Mouse (Mus musculus): ENCODE results near the gene Asnsd1. TPM values are rescaled to one million over a fixed set of nuclear protein-coding genes. Genes with fewer than 3 reads are reported as not detected.
A peak's percentile ranks its signal among the peaks of the same experiment; 100 is the strongest.

Gene Asnsd1
- polyA plus RNA-seq, 1 experiment from 2014 or later, result 72.1 TPM

DNA sequence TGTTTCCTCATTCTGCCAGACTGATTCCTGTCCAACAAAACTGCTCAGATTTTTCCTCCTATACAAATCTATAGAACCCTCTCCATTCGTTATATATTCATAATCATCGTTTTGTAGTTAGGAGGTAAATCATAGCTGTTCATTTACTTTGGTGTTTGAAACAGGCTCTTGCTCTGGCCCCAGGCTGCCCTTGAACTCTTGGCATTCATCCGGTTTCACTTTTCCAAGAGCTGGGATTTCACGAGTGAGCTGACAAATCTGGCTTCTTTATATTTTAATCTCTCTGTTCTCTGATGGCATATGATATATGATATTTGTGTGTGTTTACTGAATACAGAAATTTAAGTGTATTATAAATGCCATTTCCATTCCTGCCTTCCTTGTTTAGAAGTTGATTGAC, 52.0 kb downstream of the Asnsd1 start:
- Histone ChIP-seq H3K4me3 (ENCODE audit: low read depth, low read length) (no peak overlapping the region), H3K4me1 (ENCODE audit: control insufficient read depth, insufficient read depth, low read length) (peaks cover 7% of the 10 kb centered on the region), H3K27ac (ENCODE audit: low read depth, low read length) (no peak overlapping the region), H3K27me3 (replicated peaks; ENCODE audit: control insufficient read depth, insufficient read depth, low read length) (no peaks in the 10 kb centered on the region), H3K9ac (ENCODE audit: low read length) (no peak overlapping the region), H3K36me3 (ENCODE audit: control insufficient read depth, insufficient read depth, low read length) (peaks cover 11% of the 10 kb centered on the region), H3K4me2 (ENCODE audit: low read length) (no peak overlapping the region), H3K9me3 (replicated peaks; ENCODE audit: control insufficient read depth, low read length) (no peaks in the 10 kb centered on the region)
- WGBS, result 90% methylated on average over 4 of the region's 4 CpGs
- ATAC-seq (no peak), DNase-seq (ENCODE audit: low spot score) (no peak)

DNA sequence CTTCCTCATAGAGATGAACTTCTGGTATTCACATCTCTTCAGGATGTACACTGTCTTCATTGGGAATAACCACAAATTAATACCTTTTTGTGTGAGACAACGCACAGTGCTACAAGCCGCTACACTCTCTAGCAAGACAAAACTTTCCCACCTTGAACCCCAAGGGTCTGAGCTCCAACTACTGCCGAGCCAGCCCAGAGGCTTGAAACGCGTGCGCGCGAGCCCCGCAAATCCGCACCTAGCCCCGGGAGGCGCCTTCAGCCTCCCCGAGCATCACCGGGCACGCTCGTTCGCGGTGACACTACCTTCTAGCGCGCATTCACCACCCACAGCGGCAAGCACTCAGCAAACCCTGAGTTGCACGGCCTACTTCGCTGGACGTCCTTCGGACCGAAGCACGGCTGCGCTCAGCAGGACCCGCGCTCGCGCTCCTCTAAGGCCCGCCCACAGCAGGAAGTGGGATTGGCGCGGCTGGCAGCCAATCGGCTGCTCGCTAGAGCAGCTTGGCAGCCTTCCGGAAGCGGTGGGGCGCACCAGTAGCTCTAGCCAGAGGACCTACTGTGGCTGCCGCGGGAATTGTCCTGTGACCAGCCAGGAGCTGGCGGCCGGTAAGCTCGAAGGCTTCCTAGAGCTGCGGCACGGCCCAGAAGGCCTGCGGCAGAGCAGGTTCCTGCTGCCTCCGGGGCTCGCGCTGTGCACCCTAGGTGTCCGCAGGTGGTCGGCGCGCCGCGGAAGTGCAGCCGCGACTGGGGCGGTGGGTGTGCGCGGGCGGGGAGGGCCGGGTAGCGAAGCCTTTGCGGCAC, 55.8 kb downstream of the Asnsd1 start, which contains the start of the genes Pms1, Ormdl1 and Gm28778:
Gene Pms1, minus strand, starts transcription at position 438 of the 803 bp plus-strand sequence.
Gene Ormdl1, plus strand, starts transcription at position 515 of the 803 bp plus-strand sequence.
Gene Gm28778, plus strand, starts transcription at position 531 of the 803 bp plus-strand sequence.
- 0 out of 2 replicates have a peak, but pooled peaks cover 2% of the 10 kb centered on the region for H3K36me3 ChIP-seq (ENCODE audit: control insufficient read depth, insufficient read depth, low read length)
- peak within 1 kb of the TSS; percentile 84 for H3K27ac ChIP-seq (ENCODE audit: low read depth, low read length)
- H3K4me3 ChIP-seq (ENCODE audit: low read depth, low read length), result peak within 1 kb of the TSS; percentile 81
- WGBS, result under 1% methylated on average over 66 of the region's 66 CpGs
- H3K4me1 ChIP-seq (ENCODE audit: control insufficient read depth, insufficient read depth, low read length), result peaks cover 7% of the 10 kb centered on the region
- DNase-seq (ENCODE audit: low spot score), result peak; percentile 97
- no peaks in the 10 kb centered on the region for H3K9me3 ChIP-seq (replicated peaks; ENCODE audit: control insufficient read depth, low read length)
- no peaks in the 10 kb centered on the region for H3K27me3 ChIP-seq (replicated peaks; ENCODE audit: control insufficient read depth, insufficient read depth, low read length)
- peak; percentile 100 for ATAC-seq
- H3K4me2 ChIP-seq (ENCODE audit: low read length), result peak within 1 kb of the TSS; percentile 65
- H3K9ac ChIP-seq (ENCODE audit: low read length), result peak within 1 kb of the TSS; percentile 84

Other genes with a start within 250 kb of the Asnsd1 start
- not detected in 2 replicates for gene 1700019A02Rik, start 165.1 kb downstream of the Asnsd1 start, polyA plus RNA-seq (2014; fragmentation: Nextera tagmentation; extraction: Ambion mirVana)
- gene Pms1, start 55.7 kb downstream of the Asnsd1 start, polyA plus RNA-seq (2014; fragmentation: Nextera tagmentation; extraction: Ambion mirVana), result 11.1 and 12.2 TPM in 2 replicates
- 74.1 and 79.8 TPM in 2 replicates for gene Ormdl1, start 55.7 kb downstream of the Asnsd1 start, polyA plus RNA-seq (2014; fragmentation: Nextera tagmentation; extraction: Ambion mirVana)
- not detected in 2 replicates for gene Gm28778, start 55.6 kb downstream of the Asnsd1 start, polyA plus RNA-seq (2014; fragmentation: Nextera tagmentation; extraction: Ambion mirVana)
- gene Osgepl1, start 39.1 kb downstream of the Asnsd1 start, polyA plus RNA-seq (2014; fragmentation: Nextera tagmentation; extraction: Ambion mirVana), result 24.1 and 26.8 TPM in 2 replicates
- gene Asdurf, start 133 bp downstream of the Asnsd1 start, polyA plus RNA-seq (2014; fragmentation: Nextera tagmentation; extraction: Ambion mirVana), result 8.3 and 23.3 TPM in 2 replicates
- 1.2 and 1.5 TPM in 2 replicates for gene Gm28551, start 85 bp downstream of the Asnsd1 start, polyA plus RNA-seq (2014; fragmentation: Nextera tagmentation; extraction: Ambion mirVana)

All from forebrain, embryonic 14.5 days (tissue).